Mouse (Mus musculus): ENCODE measurements around the gene Slc2a4.
A peak's percentile ranks its signal among the peaks of the same experiment; 100 is the strongest.

Gene Slc2a4

DNA sequence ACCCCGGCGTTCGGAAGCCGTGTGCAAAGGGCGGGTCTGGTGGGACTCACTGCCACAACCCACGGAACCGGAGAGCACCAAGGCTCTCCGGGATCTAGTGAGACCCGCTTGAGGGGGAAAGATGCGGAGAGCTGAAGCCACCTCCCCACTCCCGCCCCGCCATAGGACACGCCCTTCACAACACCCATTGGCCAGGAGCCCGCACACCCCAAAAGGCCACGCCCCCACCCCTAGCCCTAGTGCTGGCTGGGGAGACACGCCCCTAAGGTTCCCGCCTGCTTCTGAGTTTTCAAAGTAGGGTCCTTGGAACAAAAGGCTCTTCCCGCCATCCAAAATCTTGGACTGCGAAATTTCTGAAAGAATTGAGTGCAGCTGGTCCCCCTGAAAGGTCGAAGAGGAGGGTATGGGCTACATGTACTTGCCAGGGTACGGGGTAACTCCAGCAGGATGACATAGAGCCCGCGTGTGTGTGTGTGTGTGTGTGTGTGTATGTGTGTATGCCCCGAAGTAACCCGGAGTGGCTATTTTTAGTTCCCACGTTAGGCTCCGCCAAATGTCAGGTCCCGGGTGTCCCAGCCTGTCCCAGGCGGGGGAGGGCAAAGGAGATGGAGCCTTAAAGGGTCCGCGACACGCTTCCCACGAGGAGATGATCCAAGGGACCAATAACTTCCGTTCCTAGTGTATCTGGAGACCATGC is at the start of gene Slc2a4:
Gene Slc2a4 (minus strand): TSS at position 123 of the 697 bp plus-strand sequence.
- DNase-seq: peak; percentile 46 to 49

GRCm38 (mm10) chr11:69997070-69997509 is 49.1 kb upstream of the Slc2a4 start:
- DNase-seq: peak; percentile 75 to 84

- peak in 1 of 2 experiments; percentile 61 for DNase-seq
These were observed 48.4 kb upstream of the Slc2a4 start for GRCm38 (mm10) chr11:69996161-69997061.

DNA sequence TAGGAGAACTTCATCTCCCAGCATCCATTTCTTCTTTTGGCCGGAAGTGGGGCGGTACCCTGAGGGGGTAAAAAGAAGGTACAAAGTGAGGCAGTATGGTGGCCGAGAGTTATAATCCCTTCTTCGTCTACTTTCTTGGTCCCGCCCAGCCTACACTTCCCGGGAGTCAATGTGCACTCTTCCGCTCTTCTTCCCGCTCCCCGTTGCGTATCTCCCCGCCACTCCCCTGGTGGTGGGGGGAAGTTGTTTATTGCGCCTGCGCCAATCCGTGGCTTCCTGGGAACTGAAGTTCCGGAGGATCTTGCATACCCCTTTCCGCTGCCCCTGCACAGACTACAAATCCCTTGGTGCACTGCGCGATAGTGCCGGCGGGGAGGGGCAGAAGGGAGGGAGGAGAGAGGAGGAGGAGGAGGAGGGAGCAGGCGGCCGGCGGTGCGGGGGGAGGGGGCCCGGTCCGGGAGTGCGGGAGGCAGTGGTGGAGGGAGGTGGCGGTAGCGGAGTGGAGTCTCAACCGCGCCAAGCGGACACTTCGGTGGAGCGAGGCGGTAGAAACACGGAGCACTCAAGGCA is 47.5 kb upstream of the Slc2a4 start, which contains the start of gene Phf23:
Gene Phf23 (plus strand): TSS at position 387 of the 570 bp plus-strand sequence.
- peak; percentile 94 to 99 for DNase-seq

DNA sequence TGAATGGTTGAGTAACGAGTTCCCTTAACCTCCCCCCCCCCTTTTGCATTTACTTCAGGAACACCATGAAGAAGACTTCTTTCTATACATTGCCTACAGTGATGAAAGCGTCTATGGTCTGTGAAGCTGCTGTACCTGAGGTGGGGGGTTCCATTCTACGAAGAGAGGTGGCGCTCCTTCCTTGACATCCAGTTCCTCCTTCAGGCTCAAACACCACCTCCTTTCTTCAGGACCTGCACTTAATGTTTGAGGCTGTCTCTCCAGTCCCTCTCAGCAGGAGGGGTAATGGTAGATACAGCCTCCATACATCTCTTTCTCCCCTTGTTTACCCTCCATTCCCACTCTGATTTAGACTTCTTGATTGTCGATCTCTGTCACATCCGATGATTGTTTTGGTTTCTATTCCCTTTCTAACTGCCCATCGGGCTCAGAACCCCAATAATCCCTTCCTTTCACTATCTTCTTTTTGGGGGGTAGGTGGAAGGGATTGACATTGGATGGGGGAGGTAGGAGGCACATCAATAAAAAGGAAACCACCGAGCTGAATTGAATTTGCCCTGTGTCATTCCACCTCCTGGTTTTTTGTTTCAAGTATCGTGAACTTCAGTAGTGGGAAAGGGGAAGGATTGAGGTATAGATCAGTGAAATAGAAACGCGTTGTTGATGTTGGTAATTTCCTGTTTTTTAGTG is 46.6 kb upstream of the Slc2a4 start:
- no peak for DNase-seq

- no peak for DNase-seq
These were observed 44.9 kb upstream of the Slc2a4 start for GRCm38 (mm10) chr11:69992932-69993331.

DNA sequence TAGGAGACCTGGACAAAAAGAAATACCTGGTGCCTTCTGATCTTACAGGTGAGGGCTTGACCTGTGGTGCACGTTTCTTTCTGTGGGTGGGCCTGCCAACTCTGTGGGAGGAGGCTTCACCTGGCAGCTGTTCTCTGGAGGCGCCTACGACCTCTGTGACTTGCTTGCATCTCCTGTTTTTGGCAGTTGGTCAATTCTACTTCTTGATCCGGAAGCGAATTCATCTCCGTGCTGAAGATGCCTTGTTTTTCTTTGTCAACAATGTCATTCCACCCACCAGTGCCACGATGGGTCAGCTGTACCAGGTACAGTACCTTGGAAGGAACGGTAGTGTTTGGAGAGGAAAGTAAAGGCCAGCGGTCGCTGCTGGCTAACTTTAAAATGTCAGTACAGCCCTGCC is 44.4 kb upstream of the Slc2a4 start:
- DNase-seq: peak in 1 of 2 experiments; percentile 26

- no peak for DNase-seq
These were observed 43.7 kb upstream of the Slc2a4 start for GRCm38 (mm10) chr11:69991711-69992110.

DNA sequence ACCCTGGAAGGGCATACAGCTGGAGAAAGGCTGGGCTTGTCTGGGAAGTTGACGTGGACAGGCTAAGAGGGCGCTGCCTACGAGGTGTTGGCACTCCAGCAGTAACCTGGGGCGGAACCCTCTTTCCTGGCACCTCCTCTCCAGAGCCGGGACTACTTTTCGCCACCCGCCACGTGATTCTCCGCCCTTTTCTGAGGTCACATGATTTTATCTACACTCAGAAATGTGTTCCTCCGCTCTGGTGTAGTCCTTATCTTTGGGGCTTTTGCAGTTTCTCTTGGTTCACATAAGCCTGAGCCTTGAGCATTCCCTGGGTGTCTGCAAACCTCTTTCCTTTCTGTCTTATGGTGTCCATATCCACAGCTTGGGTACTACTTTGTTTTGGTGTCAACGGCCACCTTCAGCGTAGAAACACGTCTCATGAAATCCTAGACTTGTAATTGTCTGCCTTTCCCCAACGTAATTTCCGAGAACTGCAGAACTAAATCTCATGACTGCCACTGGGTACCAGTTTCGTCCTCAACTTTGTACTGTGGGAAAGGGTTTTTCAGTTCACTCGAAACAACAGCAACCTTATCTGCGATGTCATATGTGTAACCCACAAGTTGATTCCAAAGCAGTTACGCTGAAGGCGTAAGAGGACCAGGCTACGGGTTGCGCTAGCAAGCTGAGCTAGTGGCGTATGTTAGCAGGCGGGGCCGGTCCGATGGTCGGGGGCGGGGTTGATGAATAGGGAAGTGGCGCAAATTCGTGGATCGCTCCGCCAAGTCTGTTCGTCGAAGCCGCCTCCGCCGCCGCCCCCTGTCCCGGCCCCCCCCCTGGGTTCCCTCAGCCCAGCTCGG is 43.1 kb upstream of the Slc2a4 start, which contains the start of gene Gabarap:
Gene Gabarap (plus strand): TSS at position 294 of the 842 bp plus-strand sequence.
- DNase-seq: peak; percentile 95

GRCm38 (mm10) chr11:69989949-69990348 is 42.0 kb upstream of the Slc2a4 start:
- DNase-seq: no peak

DNA sequence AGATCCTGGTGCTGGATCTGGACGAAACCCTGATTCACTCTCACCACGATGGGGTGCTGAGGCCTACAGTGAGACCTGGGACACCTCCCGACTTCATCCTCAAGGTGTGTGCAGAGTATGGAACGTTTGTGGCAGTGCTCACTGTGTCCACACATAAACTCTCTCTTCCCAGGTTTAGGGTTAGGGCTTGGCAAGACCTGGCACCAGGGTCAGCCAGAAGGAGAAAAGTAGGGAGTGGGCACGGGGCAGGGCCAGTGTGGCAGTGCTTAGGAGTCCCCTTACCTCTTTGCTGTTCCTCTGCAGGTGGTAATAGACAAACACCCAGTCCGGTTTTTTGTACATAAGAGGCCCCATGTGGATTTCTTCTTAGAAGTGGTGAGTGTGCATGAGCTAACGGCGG is 36.4 kb upstream of the Slc2a4 start:
- no peak for DNase-seq

DNA sequence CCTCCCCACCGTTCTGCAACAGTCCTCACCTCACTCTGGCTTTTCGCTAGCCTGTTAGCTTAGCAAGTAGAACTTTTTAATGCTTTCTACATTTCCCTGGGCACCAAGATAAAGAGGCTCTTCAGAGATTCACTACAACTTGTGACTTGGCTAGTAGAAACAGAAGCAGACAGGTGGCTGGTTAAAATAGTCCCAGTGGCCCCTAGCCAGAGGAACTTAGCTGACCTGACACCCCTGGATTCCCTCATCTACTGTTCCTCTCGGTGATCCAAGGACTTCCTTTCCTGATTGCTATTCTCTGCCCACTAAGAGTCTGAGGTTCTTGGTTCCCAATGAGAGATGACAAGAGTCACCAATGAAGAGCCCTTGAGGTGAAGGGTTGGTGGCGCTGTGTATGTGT is 35.4 kb upstream of the Slc2a4 start:
- DNase-seq: no peak

DNA sequence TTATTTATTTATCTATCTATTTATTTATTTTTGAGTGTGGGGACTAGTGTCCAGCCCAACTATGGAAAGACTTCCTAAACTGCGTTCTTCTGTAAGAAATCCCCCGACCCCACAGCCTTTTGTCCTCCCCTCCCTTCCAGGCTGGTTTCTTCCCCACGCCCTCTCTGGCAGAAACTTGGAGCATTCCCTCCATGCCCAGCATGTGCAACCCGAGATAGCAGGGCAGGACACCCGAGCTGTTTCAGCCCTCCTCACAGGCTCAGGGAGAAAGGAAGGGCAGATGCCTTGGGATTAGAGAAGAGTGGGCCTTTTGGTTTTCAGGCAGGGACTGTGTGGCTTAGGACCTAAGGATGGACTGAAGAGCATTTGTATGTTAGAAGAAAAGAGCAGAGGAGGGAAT is 34.9 kb upstream of the Slc2a4 start:
- DNase-seq: peak in 1 of 2 experiments; percentile 1

DNA sequence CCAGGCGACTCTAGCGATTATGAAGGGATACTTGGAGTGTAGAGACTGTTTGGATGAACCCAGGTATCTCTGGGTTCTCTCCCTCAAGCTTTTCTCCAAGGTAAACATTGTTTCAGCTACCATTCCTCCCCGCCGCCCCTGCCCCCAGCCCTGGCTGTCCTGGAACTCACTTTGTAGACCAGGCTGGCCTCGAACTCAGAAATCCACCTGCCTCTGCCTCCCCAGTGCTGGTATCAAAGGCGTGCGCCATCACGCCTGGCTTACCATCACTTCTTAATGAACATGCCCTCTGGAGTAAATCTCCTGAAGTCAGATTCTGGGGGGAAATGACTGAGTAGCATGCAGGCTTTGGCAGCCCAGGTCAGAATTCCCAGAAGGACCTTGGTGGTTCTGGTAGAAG is 34.2 kb upstream of the Slc2a4 start, which contains the start of gene Elp5:
Gene Elp5 (minus strand): TSS at position 293 of the 400 bp plus-strand sequence.
- DNase-seq: peak in 1 of 2 experiments; percentile 13

DNA sequence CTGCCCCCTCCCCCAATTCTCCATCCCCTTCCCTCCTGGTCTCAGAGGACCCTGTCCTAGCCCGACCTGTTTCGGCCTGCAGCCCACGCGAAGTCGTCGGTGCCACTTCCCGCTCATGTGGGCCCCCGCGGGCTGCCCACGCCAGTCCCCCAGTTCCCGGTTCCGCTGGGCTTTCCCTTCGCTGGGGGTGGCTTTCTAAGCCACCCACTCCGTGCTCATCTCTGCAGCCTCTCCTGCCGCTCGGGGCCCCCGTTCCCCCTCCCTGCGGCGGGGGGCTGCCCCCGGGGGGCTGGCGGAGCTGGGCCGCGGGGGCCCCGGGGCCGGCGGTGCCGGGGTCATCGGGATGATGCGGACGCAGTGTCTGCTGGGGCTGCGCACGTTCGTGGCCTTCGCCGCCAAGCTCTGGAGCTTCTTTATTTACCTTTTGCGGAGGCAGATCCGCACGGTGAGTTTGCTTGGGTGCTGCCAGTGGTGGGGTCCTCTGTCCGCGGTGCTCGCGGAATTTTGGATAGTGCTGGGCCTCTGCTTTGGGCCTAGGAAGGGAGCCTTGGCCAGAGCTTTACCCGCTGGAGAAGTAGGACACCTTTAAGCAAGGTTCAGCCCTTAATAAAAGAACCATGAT is 33.3 kb upstream of the Slc2a4 start, which contains the start of gene Ctdnep1:
Gene Ctdnep1 (plus strand): TSS at position 16 of the 622 bp plus-strand sequence.
- peak; percentile 27 to 42 for DNase-seq

- DNase-seq: peak; percentile 93 to 99
These were observed 32.5 kb upstream of the Slc2a4 start for GRCm38 (mm10) chr11:69980196-69981140.

- no peak for DNase-seq
These were observed 31.8 kb upstream of the Slc2a4 start for GRCm38 (mm10) chr11:69979827-69980195.

- DNase-seq: no peak
These were observed 28.3 kb upstream of the Slc2a4 start for GRCm38 (mm10) chr11:69976271-69976670.

- DNase-seq: no peak
These were observed 26.9 kb upstream of the Slc2a4 start for GRCm38 (mm10) chr11:69974907-69975306.

- DNase-seq: no peak
These were observed 22.8 kb upstream of the Slc2a4 start for GRCm38 (mm10) chr11:69970775-69971174.

Measured in cerebellum, adult 18-20 months (tissue).